Mouse (Mus musculus): ENCODE results near the gene Decr2. TPM values are rescaled to one million over a fixed set of nuclear protein-coding genes. Genes with fewer than 3 reads are reported as not detected.

Decr2 gene
- polyA plus RNA-seq, 2 experiments = 19.0 to 32.5 TPM

- H3K4me2 ChIP-seq (replicated peaks; ENCODE audit: low read depth, low read length, severe bottlenecking) = no peak overlapping the region
- no peak overlapping the region for H3K9ac ChIP-seq (ENCODE audit: low read depth, low read length, severe bottlenecking)
- DNase-seq (ENCODE audit: low spot score) (no peak), ATAC-seq (ENCODE audit: low FRiP score, low read depth) (no peak)
- 82% methylated on average over 6 of the region's 6 CpGs for WGBS
- peaks cover 25% of the 10 kb centered on the region for H3K36me3 ChIP-seq (ENCODE audit: control insufficient read depth, insufficient read depth, low read length)
- no peak overlapping the region for H3K4me3 ChIP-seq (replicated peaks; ENCODE audit: low read length)
- H3K27me3 ChIP-seq (ENCODE audit: control insufficient read depth, insufficient read depth, low read length) = no peaks in the 10 kb centered on the region
- no peaks in the 10 kb centered on the region for H3K4me1 ChIP-seq (ENCODE audit: control insufficient read depth, insufficient read depth, low read length)
- H3K9me3 ChIP-seq (ENCODE audit: control insufficient read depth, low read length) = no peaks in the 10 kb centered on the region
- TF ChIP-seq POLR2A (IDR thresholded peaks at IDR 0.05; ENCODE audit: borderline replicate concordance, extremely low read depth, insufficient read depth, insufficient read length) = no peak
- no peak overlapping the region for H3K27ac ChIP-seq (replicated peaks; ENCODE audit: low read depth, low read length)
These were observed 58.1 kb downstream of the Decr2 start for GRCm38 (mm10) chr17:26032037-26032436.

GRCm38 (mm10) chr17:26031583-26031982 is 58.6 kb downstream of the Decr2 start:
- H3K36me3 ChIP-seq (ENCODE audit: control insufficient read depth, insufficient read depth, low read length) = peaks cover 26% of the 10 kb centered on the region
- H3K27ac ChIP-seq (replicated peaks; ENCODE audit: low read depth, low read length) = no peak overlapping the region
- WGBS = 95% methylated on average over 5 of the region's 5 CpGs
- no peaks in the 10 kb centered on the region for H3K9me3 ChIP-seq (ENCODE audit: control insufficient read depth, low read length)
- TF ChIP-seq POLR2A (IDR thresholded peaks at IDR 0.05; ENCODE audit: borderline replicate concordance, extremely low read depth, insufficient read depth, insufficient read length) = no peak
- DNase-seq (ENCODE audit: low spot score) (no peak), ATAC-seq (ENCODE audit: low FRiP score, low read depth) (no peak)
- no peaks in the 10 kb centered on the region for H3K4me1 ChIP-seq (ENCODE audit: control insufficient read depth, insufficient read depth, low read length)
- no peaks in the 10 kb centered on the region for H3K27me3 ChIP-seq (ENCODE audit: control insufficient read depth, insufficient read depth, low read length)
- no peak overlapping the region for H3K4me3 ChIP-seq (replicated peaks; ENCODE audit: low read length)
- no peak overlapping the region for H3K9ac ChIP-seq (ENCODE audit: low read depth, low read length, severe bottlenecking)
- no peak overlapping the region for H3K4me2 ChIP-seq (replicated peaks; ENCODE audit: low read depth, low read length, severe bottlenecking)

Other genes with a start within 250 kb of the Decr2 start
- gene Gm20683, start 248.6 kb downstream of the Decr2 start, polyA plus RNA-seq (2012; rRNA removed) = 13.0 and 19.4 TPM in 2 replicates
- 2.2 and 2.5 TPM in 2 replicates for gene Gm20683, start 248.6 kb downstream of the Decr2 start, polyA plus RNA-seq (2014; fragmentation: Nextera tagmentation; extraction: Ambion mirVana)
- 101 and 126 TPM in 2 replicates for gene Rhot2, start 245.5 kb downstream of the Decr2 start, polyA plus RNA-seq (2012; rRNA removed)
- gene Rhot2, start 245.5 kb downstream of the Decr2 start, polyA plus RNA-seq (2014; fragmentation: Nextera tagmentation; extraction: Ambion mirVana) = 10.6 and 16.9 TPM in 2 replicates
- gene Wdr90, start 228.8 kb downstream of the Decr2 start, polyA plus RNA-seq (2012; rRNA removed) = 68.0 and 90.0 TPM in 2 replicates
- 18.1 and 22.1 TPM in 2 replicates for gene Wdr90, start 228.8 kb downstream of the Decr2 start, polyA plus RNA-seq (2014; fragmentation: Nextera tagmentation; extraction: Ambion mirVana)
- gene Mcrip2, start 221.6 kb downstream of the Decr2 start, polyA plus RNA-seq (2012; rRNA removed) = 12.3 and 13.1 TPM in 2 replicates
- 13.4 and 20.2 TPM in 2 replicates for gene Mcrip2, start 221.6 kb downstream of the Decr2 start, polyA plus RNA-seq (2014; fragmentation: Nextera tagmentation; extraction: Ambion mirVana)
- gene Mettl26, start 215.3 kb downstream of the Decr2 start, polyA plus RNA-seq (2012; rRNA removed) = 61.7 and 62.9 TPM in 2 replicates
- gene Mettl26, start 215.3 kb downstream of the Decr2 start, polyA plus RNA-seq (2014; fragmentation: Nextera tagmentation; extraction: Ambion mirVana) = 51.4 and 52.0 TPM in 2 replicates
- 1.2 and 1.4 TPM in 2 replicates for gene Wfikkn1, start 209.5 kb downstream of the Decr2 start, polyA plus RNA-seq (2012; rRNA removed)
- 0.68 and 0.77 TPM in 2 replicates for gene Wfikkn1, start 209.5 kb downstream of the Decr2 start, polyA plus RNA-seq (2014; fragmentation: Nextera tagmentation; extraction: Ambion mirVana)
- 53.3 and 73.6 TPM in 2 replicates for gene Rab40c, start 170.6 kb downstream of the Decr2 start, polyA plus RNA-seq (2012; rRNA removed)
- 20.8 and 23.2 TPM in 2 replicates for gene Rab40c, start 170.6 kb downstream of the Decr2 start, polyA plus RNA-seq (2014; fragmentation: Nextera tagmentation; extraction: Ambion mirVana)
- gene Pigq, start 145.4 kb downstream of the Decr2 start, polyA plus RNA-seq (2012; rRNA removed) = 95.4 and 141 TPM in 2 replicates
- gene Pigq, start 145.4 kb downstream of the Decr2 start, polyA plus RNA-seq (2014; fragmentation: Nextera tagmentation; extraction: Ambion mirVana) = 48.7 and 48.8 TPM in 2 replicates
- gene Nhlrc4, start 145.4 kb downstream of the Decr2 start, polyA plus RNA-seq (2012; rRNA removed) = 0.10 TPM in 2 replicates
- gene Nhlrc4, start 145.4 kb downstream of the Decr2 start, polyA plus RNA-seq (2014; fragmentation: Nextera tagmentation; extraction: Ambion mirVana) = not detected in 2 replicates
- 0.25 and 0.26 TPM in 2 replicates for gene A930017K11Rik, start 137.8 kb downstream of the Decr2 start, polyA plus RNA-seq (2012; rRNA removed)
- 0.23 and 0.35 TPM in 2 replicates for gene A930017K11Rik, start 137.8 kb downstream of the Decr2 start, polyA plus RNA-seq (2014; fragmentation: Nextera tagmentation; extraction: Ambion mirVana)
- gene Capn15, start 104.5 kb downstream of the Decr2 start, polyA plus RNA-seq (2012; rRNA removed) = 50.1 and 70.4 TPM in 2 replicates
- gene Capn15, start 104.5 kb downstream of the Decr2 start, polyA plus RNA-seq (2014; fragmentation: Nextera tagmentation; extraction: Ambion mirVana) = 31.0 and 31.2 TPM in 2 replicates
- gene Rab11fip3, start 20.8 kb downstream of the Decr2 start, polyA plus RNA-seq (2012; rRNA removed) = 39.0 and 47.9 TPM in 2 replicates
- gene Rab11fip3, start 20.8 kb downstream of the Decr2 start, polyA plus RNA-seq (2014; fragmentation: Nextera tagmentation; extraction: Ambion mirVana) = 17.8 and 18.0 TPM in 2 replicates
- gene Nme4, start 5.3 kb upstream of the Decr2 start, polyA plus RNA-seq (2012; rRNA removed) = 133 and 176 TPM in 2 replicates
- gene Nme4, start 5.3 kb upstream of the Decr2 start, polyA plus RNA-seq (2014; fragmentation: Nextera tagmentation; extraction: Ambion mirVana) = 104 and 106 TPM in 2 replicates
- gene Tmem8, start 23.0 kb upstream of the Decr2 start, polyA plus RNA-seq (2012; rRNA removed) = 4.3 and 6.5 TPM in 2 replicates
- 1.1 and 1.2 TPM in 2 replicates for gene Tmem8, start 23.0 kb upstream of the Decr2 start, polyA plus RNA-seq (2014; fragmentation: Nextera tagmentation; extraction: Ambion mirVana)
- gene Mrpl28, start 33.2 kb upstream of the Decr2 start, polyA plus RNA-seq (2012; rRNA removed) = 96.1 and 98.9 TPM in 2 replicates
- gene Mrpl28, start 33.2 kb upstream of the Decr2 start, polyA plus RNA-seq (2014; fragmentation: Nextera tagmentation; extraction: Ambion mirVana) = 179 and 182 TPM in 2 replicates
- 35.0 and 36.1 TPM in 2 replicates for gene Axin1, start 48.4 kb upstream of the Decr2 start, polyA plus RNA-seq (2012; rRNA removed)
- gene Axin1, start 48.4 kb upstream of the Decr2 start, polyA plus RNA-seq (2014; fragmentation: Nextera tagmentation; extraction: Ambion mirVana) = 22.3 and 27.7 TPM in 2 replicates
- 0.33 and 0.51 TPM in 2 replicates for gene Pdia2, start 108.8 kb upstream of the Decr2 start, polyA plus RNA-seq (2012; rRNA removed)
- 0.34 TPM in 1 of 2 replicates, not detected in the other for gene Pdia2, start 108.8 kb upstream of the Decr2 start, polyA plus RNA-seq (2014; fragmentation: Nextera tagmentation; extraction: Ambion mirVana)
- 13.9 and 17.0 TPM in 2 replicates for gene Rgs11, start 112.6 kb upstream of the Decr2 start, polyA plus RNA-seq (2012; rRNA removed)
- 5.3 and 8.4 TPM in 2 replicates for gene Rgs11, start 112.6 kb upstream of the Decr2 start, polyA plus RNA-seq (2014; fragmentation: Nextera tagmentation; extraction: Ambion mirVana)
- gene Arhgdig, start 117.4 kb upstream of the Decr2 start, polyA plus RNA-seq (2012; rRNA removed) = 7.0 and 8.3 TPM in 2 replicates
- gene Arhgdig, start 117.4 kb upstream of the Decr2 start, polyA plus RNA-seq (2014; fragmentation: Nextera tagmentation; extraction: Ambion mirVana) = 10.0 and 11.6 TPM in 2 replicates
- gene Fam234a, start 153.9 kb upstream of the Decr2 start, polyA plus RNA-seq (2012; rRNA removed) = 39.2 and 49.6 TPM in 2 replicates
- gene Fam234a, start 153.9 kb upstream of the Decr2 start, polyA plus RNA-seq (2014; fragmentation: Nextera tagmentation; extraction: Ambion mirVana) = 44.8 and 46.2 TPM in 2 replicates
- 126 and 129 TPM in 2 replicates for gene Luc7l, start 162.6 kb upstream of the Decr2 start, polyA plus RNA-seq (2012; rRNA removed)
- gene Luc7l, start 162.6 kb upstream of the Decr2 start, polyA plus RNA-seq (2014; fragmentation: Nextera tagmentation; extraction: Ambion mirVana) = 101 and 113 TPM in 2 replicates